Mouse (Mus musculus) kidney, embryonic 16.5 days (tissue): ENCODE results near the gene Rsrp1. TPM values are rescaled to one million over a fixed set of nuclear protein-coding genes. Genes with fewer than 3 reads are reported as not detected.

ENCODE experiments used
- polyA plus RNA-seq: library from polyadenylated mRNA; unstranded; fragments of >200 nt; fragmentation: Nextera tagmentation; extraction: Ambion mirVana; gene quantifications from 2 replicates; pipeline ENCODE4 v1.2.1, GENCODE M21; 2015

Rsrp1 gene
- polyA plus RNA-seq, 1 experiment from 2014 or later: 449 TPM

Other genes starting within 250 kb of the Rsrp1 start
- gene Man1c1, start 219.3 kb upstream of the Rsrp1 start, polyA plus RNA-seq: 3.5 and 3.7 TPM in 2 replicates
- gene Ldlrap1, start 155.6 kb upstream of the Rsrp1 start, polyA plus RNA-seq: 21.7 and 23.1 TPM in 2 replicates
- 33.1 and 38.4 TPM in 2 replicates for gene Maco1, start 70.2 kb upstream of the Rsrp1 start, polyA plus RNA-seq
- gene Rhd, start 59.1 kb upstream of the Rsrp1 start, polyA plus RNA-seq: 2.7 and 3.0 TPM in 2 replicates
- 177 and 178 TPM in 2 replicates for gene Tmem50a, start 8.6 kb upstream of the Rsrp1 start, polyA plus RNA-seq
- gene Syf2, start 7.3 kb downstream of the Rsrp1 start, polyA plus RNA-seq: 82.6 and 90.6 TPM in 2 replicates
- 0.06 TPM in 1 of 2 replicates, not detected in the other for gene Runx3, start 197.1 kb downstream of the Rsrp1 start, polyA plus RNA-seq